8 mouse cellular contexts compared by ENCODE assay signal in genomic region chr6:127331091-127331490, GRCm38 (mm10).
DNase-seq lines count a peak whose midpoint lies in the region; ATAC-seq lines count a peak whose summit lies in the region.
"Had no signal": no experiment of that assay in that cellular context is flagged by ENCODE, and none has a peak within 500 bp of the region (broad histone marks: within the 10 kb centered on the region; RNA-seq: fewer than 3 reads in every experiment).

No protein-coding gene starts in this region.

- H3K36me3 ChIP-seq in midbrain, embryonic 11.5 days (ENCODE audit: control insufficient read depth, insufficient read depth, low read length) = no peaks in the 10 kb centered on the region
- no peaks in the 10 kb centered on the region for H3K36me3 ChIP-seq in midbrain, embryonic 13.5 days
- no peaks in the 10 kb centered on the region for H3K36me3 ChIP-seq in heart, embryonic 10.5 days
- no peaks in the 10 kb centered on the region for H3K36me3 ChIP-seq in liver, embryonic 12.5 days
- no peaks in the 10 kb centered on the region for H3K36me3 ChIP-seq in stomach, embryonic 14.5 days (ENCODE audit: control insufficient read depth, insufficient read depth, low read length)

- no peaks in the 10 kb centered on the region for H3K27me3 ChIP-seq in midbrain, embryonic 11.5 days (ENCODE audit: control insufficient read depth, insufficient read depth, low read length)
- peaks cover 6% of the 10 kb centered on the region; the same call in 1 of the 2 replicates for H3K27me3 ChIP-seq in midbrain, embryonic 13.5 days
- no peaks in the 10 kb centered on the region for H3K27me3 ChIP-seq in heart, embryonic 10.5 days (ENCODE audit: insufficient read depth, poor library complexity, severe bottlenecking)
- peaks cover 12% of the 10 kb centered on the region for H3K27me3 ChIP-seq in liver, embryonic 12.5 days (replicated peaks)
- no peaks in the 10 kb centered on the region for H3K27me3 ChIP-seq in stomach, embryonic 14.5 days (ENCODE audit: control insufficient read depth, insufficient read depth, low read length)

- no peaks in the 10 kb centered on the region for H3K9me3 ChIP-seq in midbrain, embryonic 11.5 days (ENCODE audit: control insufficient read depth, low read length)
- no peaks in the 10 kb centered on the region for H3K9me3 ChIP-seq in midbrain, embryonic 13.5 days
- H3K9me3 ChIP-seq in heart, embryonic 10.5 days = no peaks in the 10 kb centered on the region
- no peaks in the 10 kb centered on the region for H3K9me3 ChIP-seq in liver, embryonic 12.5 days (replicated peaks)
- H3K9me3 ChIP-seq in stomach, embryonic 14.5 days (ENCODE audit: control insufficient read depth, low read depth, low read length) = no peaks in the 10 kb centered on the region

- 80% methylated on average over 5 of the region's 5 CpGs for WGBS in midbrain, embryonic 11.5 days
- 78% methylated on average over 5 of the region's 5 CpGs for WGBS in midbrain, embryonic 13.5 days
- 29% methylated on average over 5 of the region's 5 CpGs for WGBS in heart, embryonic 10.5 days
- WGBS in liver, embryonic 12.5 days (ENCODE audit: insufficient replicate concordance) = 44% methylated on average over 5 of the region's 5 CpGs
- WGBS in stomach, embryonic 14.5 days = 62% methylated on average over 5 of the region's 5 CpGs

- H3K4me3 ChIP-seq in midbrain, embryonic 11.5 days (ENCODE audit: low read depth, low read length) = no peak overlapping the region
- H3K4me3 ChIP-seq in midbrain, embryonic 13.5 days (replicated peaks) = no peak overlapping the region
- peak overlapping the region; percentile 64; the same call in 1 of the 2 replicates for H3K4me3 ChIP-seq in heart, embryonic 10.5 days
- no peak overlapping the region for H3K4me3 ChIP-seq in liver, embryonic 12.5 days
- H3K4me3 ChIP-seq in stomach, embryonic 14.5 days (ENCODE audit: low read depth, low read length) = no peak overlapping the region

- peaks cover 37% of the 10 kb centered on the region for H3K4me1 ChIP-seq in midbrain, embryonic 11.5 days (ENCODE audit: control insufficient read depth, insufficient read depth, low read length)
- peaks cover 38% of the 10 kb centered on the region for H3K4me1 ChIP-seq in midbrain, embryonic 13.5 days (replicated peaks)
- H3K4me1 ChIP-seq in heart, embryonic 10.5 days = peaks cover 58% of the 10 kb centered on the region
- peaks cover 64% of the 10 kb centered on the region for H3K4me1 ChIP-seq in liver, embryonic 12.5 days
- peaks cover 21% of the 10 kb centered on the region for H3K4me1 ChIP-seq in stomach, embryonic 14.5 days (ENCODE audit: control insufficient read depth, insufficient read depth, low read length)

- intact Hi-C loops in left cerebral cortex, postnatal 4 days (cut with DNase I) = no loop called here

- H3K9ac ChIP-seq in midbrain, embryonic 11.5 days (ENCODE audit: low read length) = no peak overlapping the region
- no peak overlapping the region for H3K9ac ChIP-seq in midbrain, embryonic 13.5 days (replicated peaks)
- H3K9ac ChIP-seq in liver, embryonic 12.5 days = 0 out of 2 replicates have a peak overlapping the region, but pooled peaks have one; percentile 9
- H3K9ac ChIP-seq in stomach, embryonic 14.5 days (replicated peaks; ENCODE audit: low read depth, low read length) = no peak overlapping the region

- peak; percentile 86 for DNase-seq in midbrain, embryonic 11.5 days (ENCODE audit: low spot score, missing footprints)
- no peak for DNase-seq in heart, embryonic 10.5 days (ENCODE audit: low spot score)
- no peak for DNase-seq in frontal cortex, postnatal 14 days (ENCODE audit: low spot score in 2 of 2)
- DNase-seq in left cerebral cortex, postnatal 4 days = no peak
- DNase-seq: midbrain, embryonic 14.5 days had no signal

- peak overlapping the region; percentile 88 for H3K27ac ChIP-seq in midbrain, embryonic 11.5 days (ENCODE audit: low read depth, low read length)
- no peak overlapping the region for H3K27ac ChIP-seq in midbrain, embryonic 13.5 days
- H3K27ac ChIP-seq in heart, embryonic 10.5 days = peak overlapping the region; percentile 96
- H3K27ac ChIP-seq in liver, embryonic 12.5 days = peak overlapping the region; percentile 87
- H3K27ac ChIP-seq in stomach, embryonic 14.5 days (ENCODE audit: low read length) = peak overlapping the region; percentile 91

- no peak for ATAC-seq in midbrain, embryonic 11.5 days (ENCODE audit: low FRiP score)
- no peak for ATAC-seq in midbrain, embryonic 13.5 days
- ATAC-seq in liver, embryonic 12.5 days = no peak
- ATAC-seq in stomach, embryonic 14.5 days (ENCODE audit: insufficient number of reproducible peaks, insufficient read depth, low FRiP score, low read depth) = no peak

- peak overlapping the region; percentile 71 for H3K4me2 ChIP-seq in midbrain, embryonic 11.5 days
- H3K4me2 ChIP-seq in midbrain, embryonic 13.5 days (replicated peaks) = no peak overlapping the region
- peak overlapping the region; percentile 96 for H3K4me2 ChIP-seq in liver, embryonic 12.5 days
- no peak overlapping the region for H3K4me2 ChIP-seq in stomach, embryonic 14.5 days (replicated peaks; ENCODE audit: low read depth, low read length)

Comparison
In these comparisons a context has a peak if more than half of its experiments do, and no peak if none do; other contexts are left out.
1. H3K4me2 ChIP-seq: peak in midbrain, embryonic 11.5 days (single experiment) and liver, embryonic 12.5 days (single experiment); none in midbrain, embryonic 13.5 days (single experiment) and stomach, embryonic 14.5 days (single experiment).